Mouse (Mus musculus): ENCODE measurements around the gene Gfi1b. TPM values are rescaled to one million over a fixed set of nuclear protein-coding genes. Genes with fewer than 3 reads are reported as not detected.

The Gfi1b gene
- polyA plus RNA-seq, 1 experiment from 2014 or later = 0.13 TPM

DNA sequence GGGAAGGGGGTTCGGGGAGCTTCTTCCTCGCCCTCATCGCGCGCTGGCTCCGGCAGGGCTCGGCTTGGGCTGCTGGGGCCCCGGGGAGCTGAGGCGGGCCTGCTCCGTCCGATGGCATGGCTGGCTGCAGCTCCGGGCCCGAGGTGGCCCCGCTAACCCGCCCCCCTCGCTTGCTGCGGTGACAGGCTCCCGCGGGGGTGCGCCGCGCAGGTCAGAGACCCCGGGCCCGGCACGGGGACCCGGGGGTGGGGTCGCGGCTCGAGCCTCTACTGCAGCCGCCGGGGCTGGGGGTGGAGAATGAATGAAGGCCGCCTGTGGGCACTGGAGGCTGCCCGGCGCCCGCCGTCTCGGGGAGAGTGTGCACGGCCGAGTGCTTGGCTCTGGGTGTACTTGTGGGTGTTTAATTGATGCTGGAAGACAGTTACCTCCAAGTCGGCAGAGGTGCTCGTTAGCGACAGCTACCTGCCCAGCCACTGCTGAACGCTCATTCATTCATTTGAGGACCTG lies 19.7 kb upstream of the Gfi1b start:
- Histone ChIP-seq H3K9me3 (ENCODE audit: control insufficient read depth, low read length) (no peaks in the 10 kb centered on the region), H3K4me3 (ENCODE audit: low read depth, low read length) (peak overlapping the region; percentile 93), H3K4me2 (ENCODE audit: low read depth, low read length) (peak overlapping the region; percentile 73), H3K9ac (ENCODE audit: low read depth, low read length) (peak overlapping the region; percentile 90), H3K27ac (replicated peaks; ENCODE audit: low read depth, low read length) (peak overlapping the region; percentile 87), H3K27me3 (replicated peaks; ENCODE audit: control insufficient read depth, insufficient read depth, low read length) (no peaks in the 10 kb centered on the region), H3K4me1 (ENCODE audit: control insufficient read depth, insufficient read depth, low read length) (0 out of 2 replicates have a peak, but pooled peaks cover 4% of the 10 kb centered on the region), H3K36me3 (ENCODE audit: control insufficient read depth, insufficient read depth, low read length) (no peaks in the 10 kb centered on the region)
- WGBS = 0% methylated on average over 17 of the region's 43 CpGs
- ATAC-seq (ENCODE audit: low read depth) = peak; percentile 35
- DNase-seq (ENCODE audit: low spot score) = no peak

DNA sequence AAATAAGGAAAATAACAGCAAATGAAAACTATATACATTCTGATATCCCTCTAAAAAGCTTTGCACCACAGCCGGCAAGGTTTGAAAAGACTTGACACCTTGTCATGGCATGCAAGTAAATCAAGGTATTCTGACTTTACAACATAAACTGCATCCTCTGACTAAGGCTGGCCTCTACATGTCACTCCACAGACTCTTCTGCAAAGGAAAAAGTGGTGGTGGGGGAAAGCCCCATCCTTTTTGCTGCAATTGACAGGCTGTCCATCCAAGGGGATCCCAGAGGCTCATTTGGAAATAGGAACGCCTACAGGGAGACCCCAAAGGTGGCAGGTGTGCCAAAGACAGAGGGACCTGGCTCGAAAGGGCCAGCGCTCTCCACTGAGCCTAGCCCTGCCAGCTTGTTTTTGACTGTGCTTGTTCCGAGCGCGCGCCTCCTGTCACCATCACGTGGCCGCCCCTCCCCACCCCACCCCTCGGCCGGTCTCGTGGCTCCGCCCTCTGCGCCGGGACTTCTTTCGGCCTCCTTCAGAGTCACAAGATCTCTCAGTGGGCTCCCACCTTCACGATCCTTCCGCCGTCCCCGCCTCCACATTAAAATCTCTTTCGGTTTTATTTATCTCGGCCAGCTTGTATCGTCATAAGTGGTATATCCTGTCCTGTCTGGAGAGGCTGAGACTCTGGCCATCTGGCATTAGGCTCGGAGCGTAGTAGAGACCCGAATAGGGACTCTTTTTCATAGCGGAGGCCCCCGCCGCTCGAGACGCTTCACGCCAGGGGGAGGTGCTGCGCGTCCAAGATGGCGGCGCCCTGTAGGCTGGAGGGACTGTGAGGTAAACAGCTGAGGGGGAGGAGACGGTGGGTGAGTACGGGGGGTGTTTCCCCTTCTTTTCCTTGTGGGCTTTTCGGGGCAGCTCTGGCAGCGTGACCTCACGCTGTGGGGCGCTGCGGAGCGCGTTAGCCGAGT lies 19.0 kb upstream of the Gfi1b start, which contains the start of gene Tsc1:
Tsc1 (plus strand) TSS at position 768 of the 964 bp plus-strand sequence.
- H3K4me3 ChIP-seq (ENCODE audit: low read depth, low read length) = peak within 1 kb of the TSS; percentile 93
- no peaks in the 10 kb centered on the region for H3K27me3 ChIP-seq (replicated peaks; ENCODE audit: control insufficient read depth, insufficient read depth, low read length)
- 2% methylated on average over 33 of the region's 47 CpGs for WGBS
- peak; percentile 93 for ATAC-seq (ENCODE audit: low read depth)
- H3K4me1 ChIP-seq (ENCODE audit: control insufficient read depth, insufficient read depth, low read length) = 0 out of 2 replicates have a peak, but pooled peaks cover 4% of the 10 kb centered on the region
- H3K9me3 ChIP-seq (ENCODE audit: control insufficient read depth, low read length) = no peaks in the 10 kb centered on the region
- no peaks in the 10 kb centered on the region for H3K36me3 ChIP-seq (ENCODE audit: control insufficient read depth, insufficient read depth, low read length)
- peak within 1 kb of the TSS; percentile 87 for H3K27ac ChIP-seq (replicated peaks; ENCODE audit: low read depth, low read length)
- peak within 1 kb of the TSS; percentile 73 for H3K4me2 ChIP-seq (ENCODE audit: low read depth, low read length)
- peak within 1 kb of the TSS; percentile 90 for H3K9ac ChIP-seq (ENCODE audit: low read depth, low read length)
- peak; percentile 98 for DNase-seq (ENCODE audit: low spot score)

DNA sequence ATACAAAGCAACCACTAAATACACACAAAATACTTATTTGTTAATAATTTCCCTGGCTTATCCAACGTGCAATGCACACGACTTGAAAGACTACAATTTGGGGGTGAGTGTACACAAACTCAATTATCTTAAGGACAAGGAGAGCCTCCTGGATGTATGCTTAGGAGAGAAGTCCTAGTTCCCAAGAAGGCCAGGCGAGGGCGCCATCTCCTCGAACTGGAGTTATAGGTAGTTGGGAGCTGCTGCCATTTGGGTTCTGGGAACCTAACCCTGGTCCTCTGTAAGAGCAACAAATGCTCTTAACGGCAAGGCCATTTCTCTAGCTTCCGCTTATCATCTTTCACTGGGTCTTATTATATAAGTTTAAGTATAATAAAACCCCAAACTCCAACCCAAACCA lies 18.0 kb upstream of the Gfi1b start:
- H3K36me3 ChIP-seq (ENCODE audit: control insufficient read depth, insufficient read depth, low read length) = no peaks in the 10 kb centered on the region
- WGBS = 52% methylated on average over 7 of the region's 7 CpGs
- H3K4me3 ChIP-seq (ENCODE audit: low read depth, low read length) = no peak overlapping the region
- ATAC-seq (ENCODE audit: low read depth) (no peak), DNase-seq (ENCODE audit: low spot score) (no peak)
- 0 out of 2 replicates have a peak, but pooled peaks cover 4% of the 10 kb centered on the region for H3K4me1 ChIP-seq (ENCODE audit: control insufficient read depth, insufficient read depth, low read length)
- H3K9me3 ChIP-seq (ENCODE audit: control insufficient read depth, low read length) = no peaks in the 10 kb centered on the region
- no peak overlapping the region for H3K9ac ChIP-seq (ENCODE audit: low read depth, low read length)
- H3K27me3 ChIP-seq (replicated peaks; ENCODE audit: control insufficient read depth, insufficient read depth, low read length) = no peaks in the 10 kb centered on the region
- no peak overlapping the region for H3K4me2 ChIP-seq (ENCODE audit: low read depth, low read length)
- no peak overlapping the region for H3K27ac ChIP-seq (replicated peaks; ENCODE audit: low read depth, low read length)

DNA sequence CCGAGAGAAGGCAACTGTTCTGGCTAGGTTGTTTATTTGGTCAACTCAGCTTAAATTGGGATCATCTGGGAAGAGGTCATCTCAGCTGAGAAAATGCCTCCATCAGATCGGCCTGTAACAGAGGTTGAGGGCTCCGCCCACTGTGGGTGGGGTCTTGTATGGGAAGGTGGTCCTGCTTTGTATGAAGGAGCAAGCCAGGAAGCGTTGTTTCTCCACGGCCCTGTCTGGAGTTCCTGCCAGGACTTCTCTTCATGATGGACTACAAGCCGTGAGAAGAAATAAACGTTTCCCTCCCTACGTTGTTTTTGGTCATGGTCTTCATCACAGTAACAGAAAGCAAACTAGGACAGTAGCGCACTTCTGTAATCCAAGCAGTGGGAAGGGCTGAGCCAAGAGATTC lies 17.1 kb upstream of the Gfi1b start:
- Histone ChIP-seq H3K9me3 (ENCODE audit: control insufficient read depth, low read length) (no peaks in the 10 kb centered on the region), H3K4me2 (ENCODE audit: low read depth, low read length) (peak overlapping the region; percentile 40), H3K4me1 (ENCODE audit: control insufficient read depth, insufficient read depth, low read length) (0 out of 2 replicates have a peak, but pooled peaks cover 4% of the 10 kb centered on the region), H3K4me3 (ENCODE audit: low read depth, low read length) (peak overlapping the region; percentile 12), H3K27me3 (replicated peaks; ENCODE audit: control insufficient read depth, insufficient read depth, low read length) (no peaks in the 10 kb centered on the region), H3K9ac (ENCODE audit: low read depth, low read length) (no peak overlapping the region), H3K36me3 (ENCODE audit: control insufficient read depth, insufficient read depth, low read length) (no peaks in the 10 kb centered on the region), H3K27ac (replicated peaks; ENCODE audit: low read depth, low read length) (no peak overlapping the region; the same call in 1 of the 2 replicates)
- WGBS = 5% methylated on average over 9 of the region's 9 CpGs
- DNase-seq (ENCODE audit: low spot score) (peak; percentile 65), ATAC-seq (ENCODE audit: low read depth) (no peak)

DNA sequence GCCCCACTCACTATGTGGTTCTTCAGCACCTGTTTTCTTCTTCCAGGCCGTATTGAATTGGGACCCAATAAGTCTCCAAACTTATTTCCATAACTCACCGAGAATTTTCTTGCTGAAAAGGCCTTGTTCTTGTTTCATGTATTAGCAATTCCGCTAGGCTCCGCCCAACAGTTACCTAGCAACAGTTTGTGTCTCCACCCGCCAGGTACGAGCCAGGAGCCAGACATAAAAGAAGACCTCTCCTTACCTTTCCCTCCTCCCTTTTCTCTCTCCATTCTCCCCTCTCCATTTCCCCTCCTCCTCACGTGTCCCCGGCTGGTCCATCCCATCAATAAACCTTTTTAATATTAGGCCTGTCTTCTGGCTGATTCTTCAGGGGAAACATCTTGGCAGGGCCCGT lies 16.6 kb upstream of the Gfi1b start:
- H3K4me1 ChIP-seq (ENCODE audit: control insufficient read depth, insufficient read depth, low read length) = 0 out of 2 replicates have a peak, but pooled peaks cover 4% of the 10 kb centered on the region
- no peaks in the 10 kb centered on the region for H3K27me3 ChIP-seq (replicated peaks; ENCODE audit: control insufficient read depth, insufficient read depth, low read length)
- no peak for ATAC-seq (ENCODE audit: low read depth)
- no peak overlapping the region; the same call in 1 of the 2 replicates for H3K27ac ChIP-seq (replicated peaks; ENCODE audit: low read depth, low read length)
- peak overlapping the region; percentile 12 for H3K4me3 ChIP-seq (ENCODE audit: low read depth, low read length)
- 20% methylated on average over 9 of the region's 9 CpGs for WGBS
- peak overlapping the region; percentile 31; the same call in 1 of the 2 replicates for H3K9ac ChIP-seq (ENCODE audit: low read depth, low read length)
- DNase-seq (ENCODE audit: low spot score) = peak; percentile 39
- no peaks in the 10 kb centered on the region for H3K9me3 ChIP-seq (ENCODE audit: control insufficient read depth, low read length)
- H3K36me3 ChIP-seq (ENCODE audit: control insufficient read depth, insufficient read depth, low read length) = no peaks in the 10 kb centered on the region
- H3K4me2 ChIP-seq (ENCODE audit: low read depth, low read length) = peak overlapping the region; percentile 40

DNA sequence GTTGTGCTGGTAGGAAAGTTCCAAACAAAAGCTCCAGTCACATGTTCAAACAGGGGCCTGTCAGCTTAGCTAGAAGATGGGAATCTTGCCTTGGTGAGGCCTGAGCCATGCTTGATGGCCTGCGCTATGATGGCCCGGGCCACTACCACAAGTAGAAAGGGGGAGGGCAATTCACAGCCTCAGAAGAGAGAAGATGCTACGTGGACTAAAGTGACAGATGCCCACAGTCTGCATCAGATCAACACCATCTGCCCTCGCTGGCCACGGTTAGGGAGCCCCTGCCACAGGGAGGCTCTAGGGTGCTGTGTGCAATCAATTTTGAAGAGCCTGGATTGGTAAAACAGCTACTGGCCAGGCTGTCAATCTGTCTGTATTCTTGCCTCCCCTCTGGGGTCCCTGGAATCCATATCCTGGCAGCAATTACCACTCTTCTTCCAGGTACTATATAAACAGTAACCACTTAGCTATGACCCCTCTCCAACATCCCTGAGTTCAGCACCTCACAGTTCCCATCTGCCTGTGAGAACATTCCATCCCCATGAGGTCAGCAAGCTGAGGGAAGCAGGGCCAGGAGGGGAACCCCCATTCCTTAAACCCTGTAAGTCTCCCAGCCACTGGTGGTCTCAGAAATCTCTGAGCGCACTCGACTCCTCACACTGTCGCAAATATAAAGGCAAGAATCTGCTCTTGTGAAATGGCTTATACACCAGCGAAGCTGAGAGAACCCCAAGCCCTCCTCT lies 15.5 kb upstream of the Gfi1b start:
- 71% methylated on average over 9 of the region's 9 CpGs for WGBS
- no peaks in the 10 kb centered on the region for H3K27me3 ChIP-seq (replicated peaks; ENCODE audit: control insufficient read depth, insufficient read depth, low read length)
- no peaks in the 10 kb centered on the region for H3K9me3 ChIP-seq (ENCODE audit: control insufficient read depth, low read length)
- no peak for DNase-seq (ENCODE audit: low spot score)
- H3K9ac ChIP-seq (ENCODE audit: low read depth, low read length) = no peak overlapping the region
- H3K27ac ChIP-seq (replicated peaks; ENCODE audit: low read depth, low read length) = no peak overlapping the region
- H3K4me2 ChIP-seq (ENCODE audit: low read depth, low read length) = no peak overlapping the region
- H3K4me1 ChIP-seq (ENCODE audit: control insufficient read depth, insufficient read depth, low read length) = 0 out of 2 replicates have a peak, but pooled peaks cover 4% of the 10 kb centered on the region
- H3K36me3 ChIP-seq (ENCODE audit: control insufficient read depth, insufficient read depth, low read length) = no peaks in the 10 kb centered on the region
- H3K4me3 ChIP-seq (ENCODE audit: low read depth, low read length) = no peak overlapping the region
- ATAC-seq (ENCODE audit: low read depth) = no peak

DNA sequence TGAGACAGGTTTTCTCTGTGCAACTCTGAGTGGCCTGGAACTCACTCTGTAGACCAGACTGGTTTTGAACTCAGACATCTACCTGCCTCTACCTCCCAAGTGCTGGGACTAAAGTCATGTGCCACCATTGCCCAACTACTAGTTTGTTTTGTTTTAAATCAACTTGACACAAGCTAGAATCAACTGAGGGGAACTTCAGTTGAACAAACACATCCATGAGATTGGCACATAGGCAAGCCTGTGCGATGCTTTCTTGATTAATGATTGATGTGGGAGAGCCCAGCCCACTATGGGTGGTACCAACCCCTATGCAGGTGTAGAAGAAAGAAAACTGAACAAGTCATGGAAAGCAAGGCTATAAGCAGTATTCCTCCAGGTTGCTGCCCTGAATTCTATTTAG lies 13.4 kb upstream of the Gfi1b start:
- no peaks in the 10 kb centered on the region for H3K9me3 ChIP-seq (ENCODE audit: control insufficient read depth, low read length)
- H3K4me1 ChIP-seq (ENCODE audit: control insufficient read depth, insufficient read depth, low read length) = 0 out of 2 replicates have a peak, but pooled peaks cover under 1% of the 10 kb centered on the region
- H3K27ac ChIP-seq (replicated peaks; ENCODE audit: low read depth, low read length) = no peak overlapping the region
- H3K36me3 ChIP-seq (ENCODE audit: control insufficient read depth, insufficient read depth, low read length) = no peaks in the 10 kb centered on the region
- H3K4me2 ChIP-seq (ENCODE audit: low read depth, low read length) = no peak overlapping the region
- ATAC-seq (ENCODE audit: low read depth) (no peak), DNase-seq (ENCODE audit: low spot score) (no peak)
- 82% methylated on average over 1 of the region's 1 CpGs for WGBS
- H3K27me3 ChIP-seq (replicated peaks; ENCODE audit: control insufficient read depth, insufficient read depth, low read length) = no peaks in the 10 kb centered on the region
- no peak overlapping the region for H3K9ac ChIP-seq (ENCODE audit: low read depth, low read length)
- no peak overlapping the region for H3K4me3 ChIP-seq (ENCODE audit: low read depth, low read length)

DNA sequence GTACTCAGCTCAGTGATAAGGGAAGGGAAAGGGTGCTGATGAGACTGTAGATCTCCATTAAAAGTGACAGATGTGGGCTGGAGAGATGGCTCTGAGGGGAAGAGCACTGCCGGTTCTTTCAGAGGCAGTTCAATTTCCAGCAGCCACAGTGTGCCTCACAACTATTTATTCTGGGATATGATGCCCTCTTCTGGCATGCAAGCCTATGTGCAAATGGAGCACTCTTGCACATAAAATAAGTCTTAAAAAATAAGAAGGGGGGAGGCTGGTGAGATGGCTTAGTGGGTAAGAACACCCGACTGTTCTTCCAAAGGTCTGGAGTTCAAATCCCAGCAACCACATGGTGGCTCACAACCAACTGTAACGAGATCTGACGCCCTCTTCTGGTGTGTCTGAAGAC lies 11.4 kb upstream of the Gfi1b start:
- Histone ChIP-seq H3K9ac (ENCODE audit: low read depth, low read length) (no peak overlapping the region), H3K27me3 (replicated peaks; ENCODE audit: control insufficient read depth, insufficient read depth, low read length) (no peaks in the 10 kb centered on the region), H3K27ac (replicated peaks; ENCODE audit: low read depth, low read length) (no peak overlapping the region), H3K9me3 (ENCODE audit: control insufficient read depth, low read length) (no peaks in the 10 kb centered on the region), H3K36me3 (ENCODE audit: control insufficient read depth, insufficient read depth, low read length) (no peaks in the 10 kb centered on the region), H3K4me3 (ENCODE audit: low read depth, low read length) (no peak overlapping the region), H3K4me2 (ENCODE audit: low read depth, low read length) (no peak overlapping the region), H3K4me1 (ENCODE audit: control insufficient read depth, insufficient read depth, low read length) (no peaks in the 10 kb centered on the region)
- DNase-seq (ENCODE audit: low spot score) (no peak), ATAC-seq (ENCODE audit: low read depth) (no peak)
- 54% methylated on average over 4 of the region's 4 CpGs for WGBS
